Mouse (Mus musculus): ENCODE measurements at regions not wholly inside any gene's neighbourhood (a gene's known extent, or its start where the extent isn't known, plus 50 kb on each side); places are given as distances from the start of the nearest gene placed in this dataset.
"Not testable (repeated sequence)": the region's sequence is repeated elsewhere in the genome, so short reads cannot be mapped to it uniquely, and the experiment has no call there.

- no peak for DNase-seq
Observed at GRCm38 (mm10) chr14:120758200-120758830, 152.7 kb upstream of the Ipo5 start.

GRCm38 (mm10) chr14:120762168-120762567 is 148.9 kb upstream of the Ipo5 start:
- peak; percentile 23 for DNase-seq

- DNase-seq = peak; percentile 81
Observed at GRCm38 (mm10) chr14:120762733-120763132, 148.3 kb upstream of the Ipo5 start.

GRCm38 (mm10) chr14:120763796-120764195 is 147.2 kb upstream of the Ipo5 start:
- no peak for DNase-seq

- no peak for DNase-seq
Observed at GRCm38 (mm10) chr14:120764386-120764785, 146.6 kb upstream of the Ipo5 start.

GRCm38 (mm10) chr14:120766451-120766850 is 144.6 kb upstream of the Ipo5 start:
- DNase-seq = no peak

GRCm38 (mm10) chr14:120770579-120770978 is 140.4 kb upstream of the Ipo5 start:
- no peak for DNase-seq

- not testable (repeated sequence) for DNase-seq
Observed at GRCm38 (mm10) chr14:120773001-120773400, 138.0 kb upstream of the Ipo5 start.

GRCm38 (mm10) chr14:120791828-120792554 is 119.0 kb upstream of the Ipo5 start:
- DNase-seq = no peak

- DNase-seq = no peak
Observed at GRCm38 (mm10) chr14:120797916-120798490, 113.0 kb upstream of the Ipo5 start.

GRCm38 (mm10) chr14:120803191-120803590 is 107.8 kb upstream of the Ipo5 start:
- DNase-seq = no peak

- DNase-seq = no peak
Observed at GRCm38 (mm10) chr14:120803739-120804138, 107.3 kb upstream of the Ipo5 start.

GRCm38 (mm10) chr14:120804183-120804848 is 106.7 kb upstream of the Ipo5 start:
- DNase-seq = no peak

- no peak for DNase-seq
Observed at GRCm38 (mm10) chr14:120805137-120805536, 105.9 kb upstream of the Ipo5 start.

GRCm38 (mm10) chr14:120805816-120806552 is 105.0 kb upstream of the Ipo5 start:
- DNase-seq = not testable (repeated sequence)

GRCm38 (mm10) chr14:120806553-120806893 is 104.5 kb upstream of the Ipo5 start:
- no peak for DNase-seq

- peak; percentile 93 for DNase-seq
Observed at GRCm38 (mm10) chr14:120809321-120809720, 101.7 kb upstream of the Ipo5 start.

- peak; percentile 57 for DNase-seq
Observed at GRCm38 (mm10) chr14:120813938-120814337, 97.1 kb upstream of the Ipo5 start.

GRCm38 (mm10) chr14:120815126-120815525 is 95.9 kb upstream of the Ipo5 start:
- DNase-seq = not testable (repeated sequence)

GRCm38 (mm10) chr14:120816529-120816928 is 94.5 kb upstream of the Ipo5 start:
- DNase-seq = no peak

GRCm38 (mm10) chr14:120826187-120826586 is 84.8 kb upstream of the Ipo5 start:
- DNase-seq = no peak

GRCm38 (mm10) chr14:120830389-120830835 is 80.6 kb upstream of the Ipo5 start:
- DNase-seq = peak; percentile 51

GRCm38 (mm10) chr14:120831397-120831796 is 79.6 kb upstream of the Ipo5 start:
- DNase-seq = no peak
